8 mouse cellular contexts compared by ENCODE assay signal in the genomic region with DNA sequence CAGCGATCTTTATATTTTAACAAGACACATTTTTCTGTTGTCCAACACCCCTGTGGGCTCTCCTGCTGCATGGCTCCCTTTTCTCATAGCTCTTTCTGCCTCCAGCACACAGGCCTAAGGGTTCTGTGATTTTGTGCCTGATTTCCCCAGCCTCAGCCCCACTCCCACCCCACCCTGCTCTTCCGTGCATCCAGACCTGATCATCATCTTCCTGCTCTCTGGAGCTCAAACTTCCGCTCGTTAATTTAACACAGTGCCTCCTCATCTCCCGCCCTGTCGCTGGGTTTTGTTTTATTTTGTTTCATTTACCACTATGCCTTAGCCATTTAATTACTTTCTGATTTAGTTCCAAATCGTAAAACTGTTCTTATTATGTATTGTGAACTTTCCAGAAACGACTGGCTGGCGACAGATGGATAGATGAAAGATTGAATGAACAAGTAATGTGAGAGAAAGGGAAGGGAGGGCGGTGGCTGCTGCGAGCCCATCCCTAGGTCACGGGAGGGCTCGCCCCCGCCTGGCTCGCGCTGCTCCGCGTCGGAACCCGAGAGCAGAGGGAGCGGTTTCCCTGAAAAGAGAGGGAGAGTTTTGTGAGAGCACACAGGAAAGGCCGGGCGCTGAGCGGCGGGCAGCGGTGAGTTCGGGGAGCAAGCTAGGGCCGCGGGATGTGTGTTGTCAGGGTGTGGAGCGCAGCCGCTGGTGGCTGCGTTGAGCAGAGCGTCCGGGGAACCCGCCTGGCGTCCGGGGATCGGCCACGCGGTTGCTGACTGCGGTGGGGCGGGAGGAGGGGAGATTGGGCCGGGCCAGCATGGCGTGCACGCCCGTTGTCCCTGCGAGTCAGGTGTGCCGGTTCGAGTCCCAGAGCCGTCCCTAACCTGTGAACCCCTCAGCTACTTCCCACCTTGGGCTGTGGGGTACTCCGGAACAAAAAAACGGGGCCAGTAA. TPM values are rescaled to one million over a fixed set of nuclear protein-coding genes. Genes with fewer than 3 reads are reported as not detected.
DNase-seq lines count a peak whose midpoint lies in the region; ATAC-seq lines count a peak whose summit lies in the region.

A gene (plus strand): TSS at position 276 of the 945 bp plus-strand sequence.

- peak within 1 kb of the TSS; percentile 62 for H3K4me2 ChIP-seq in hindbrain, embryonic 16.5 days (ENCODE audit: low read length)

- WGBS in hindbrain, embryonic 16.5 days = 2% methylated on average over 49 of the region's 52 CpGs
- 2% methylated on average over 40 of the region's 52 CpGs for WGBS in macrophage (ENCODE audit: missing documents)

- no peaks in the 10 kb centered on the region for H3K9me3 ChIP-seq in hindbrain, embryonic 16.5 days (ENCODE audit: control insufficient read depth, low read length)

- H3K4me1 ChIP-seq in hindbrain, embryonic 16.5 days (ENCODE audit: control insufficient read depth, insufficient read depth, low read depth, low read length) = peaks cover 5% of the 10 kb centered on the region

- peaks cover 3% of the 10 kb centered on the region; the same call in 1 of the 2 replicates for H3K36me3 ChIP-seq in hindbrain, embryonic 16.5 days (ENCODE audit: control insufficient read depth, insufficient read depth, low read length)
- H3K36me3 ChIP-seq in macrophage (ENCODE audit: inconsistent target) = no peaks in the 10 kb centered on the region

- H3K27me3 ChIP-seq in hindbrain, embryonic 16.5 days (replicated peaks; ENCODE audit: control insufficient read depth, insufficient read depth, low read length) = no peaks in the 10 kb centered on the region

- peak within 1 kb of the TSS; percentile 88 for H3K9ac ChIP-seq in hindbrain, embryonic 16.5 days (ENCODE audit: low read depth, low read length)

- peak; percentile 89 for DNase-seq in R1 (ENCODE audit: low read depth, low spot score)
- peak; percentile 69 to 75 for DNase-seq in cerebellum, postnatal 36 days
- DNase-seq in gastrocnemius, adult 18-20 months (ENCODE audit: low spot score) = peak; percentile 75
- DNase-seq in left cerebral cortex, adult 18-20 months (ENCODE audit: low spot score in 2 of 2) = peak; percentile 63 to 75
- peak; percentile 76 for DNase-seq in right cerebral cortex, adult 18-20 months
- peak; percentile 17 for DNase-seq in urinary bladder, postnatal 10 days (ENCODE audit: low spot score)

- peak; percentile 97 for ATAC-seq in hindbrain, embryonic 16.5 days

- 0 out of 2 replicates have a peak, but pooled peaks cover 6% of the 10 kb centered on the region for H3K79me2 ChIP-seq in macrophage (ENCODE audit: inconsistent target)

- H3K4me3 ChIP-seq in hindbrain, embryonic 16.5 days (ENCODE audit: low read length) = peak within 1 kb of the TSS; percentile 61
- peak within 1 kb of the TSS; percentile 64 for H3K4me3 ChIP-seq in macrophage (ENCODE audit: inconsistent target)

- H3K27ac ChIP-seq in hindbrain, embryonic 16.5 days (ENCODE audit: low read depth, low read length) = peak within 1 kb of the TSS; percentile 87
- peak within 1 kb of the TSS; percentile 31; the same call in 1 of the 2 replicates for H3K27ac ChIP-seq in macrophage

RNA-seq across cellular contexts. Expression of the gene that starts here (rescaled TPM):
- 1 to 10 TPM; 6.1 TPM for total RNA-seq in gastrocnemius, adult 18-20 months (2021)
- polyA plus RNA-seq in hindbrain, embryonic 16.5 days (2015; fragmentation: Nextera tagmentation; extraction: Ambion mirVana) = 67.9 and 68.2 TPM in 2 replicates
- 10 to 100 TPM; 40.2 to 46.2 TPM for total RNA-seq in left cerebral cortex, adult 18-20 months (2021)
- total RNA-seq in macrophage (2018; cell fraction: chromatin; rRNA removed) = 10 to 100 TPM; 22.4 to 92.5 (median 46.6) TPM
- 10 to 100 TPM in 5 of 26 experiments, 1 to 10 TPM in 21; 6.3 to 12.6 (median 8.5) TPM for total RNA-seq in macrophage (2018; cell fraction: cytosol; rRNA removed)
- 10 to 100 TPM; 13.9 to 72.4 (median 23.2) TPM for total RNA-seq in macrophage (2018; cell fraction: nucleus; rRNA removed)
- 7.7 to 13.1 TPM (median 12.4 TPM) in 3 replicates for polyA plus RNA-seq in macrophage (2018)

Comparison
In these comparisons a context has a peak if more than half of its experiments do, and no peak if none do; other contexts are left out.
1. Peak in every context shown above with its lines: DNase-seq, ATAC-seq, H3K4me3 ChIP-seq and H3K27ac ChIP-seq.
2. RNA of the gene that starts here (total RNA-seq): 40.2 to 46.2 TPM in left cerebral cortex, adult 18-20 months; 6.1 TPM in gastrocnemius, adult 18-20 months; every median in the first group is over 4 times any median in the second.
3. DNase-seq: peak in every context shown above with its lines; median percentile 89 in R1; 76 in right cerebral cortex, adult 18-20 months; 75 in gastrocnemius, adult 18-20 months; 72 in cerebellum, postnatal 36 days; 69 in left cerebral cortex, adult 18-20 months; 17 in urinary bladder, postnatal 10 days.